Mouse (Mus musculus): ENCODE results near the gene Ssna1. TPM values are rescaled to one million over a fixed set of nuclear protein-coding genes. Genes with fewer than 3 reads are reported as not detected.

The Ssna1 gene
- total and polyA plus RNA-seq, 3 experiments, result 47.0 to 237 (median 100) TPM

DNA sequence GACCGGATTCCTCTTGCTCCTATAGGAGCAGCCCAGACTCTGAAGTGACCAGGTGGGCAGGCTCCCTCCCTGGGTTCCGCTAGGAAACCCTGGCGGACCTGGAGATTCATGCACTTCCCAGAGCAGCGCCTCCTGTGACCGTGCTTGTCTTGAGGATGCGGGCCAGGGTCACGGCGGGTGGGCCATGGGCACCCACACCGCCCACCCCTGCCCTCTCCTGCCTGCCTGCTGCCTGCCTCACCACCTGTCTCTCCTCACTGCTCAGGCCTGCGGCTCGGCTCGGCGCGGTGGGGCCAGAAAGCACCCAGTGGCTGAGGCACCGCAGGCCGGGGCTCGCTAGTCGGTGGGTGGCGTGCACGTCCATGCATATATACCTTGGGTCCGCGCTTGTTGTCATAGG, 38.7 kb upstream of the Ssna1 start:
- Histone ChIP-seq H3K4me3 (ENCODE audit: low read depth, low read length) (peak overlapping the region; percentile 56), H3K27me3 (ENCODE audit: insufficient read depth, low read length) (peaks cover 47% of the 10 kb centered on the region), H3K9me3 (replicated peaks) (no peaks in the 10 kb centered on the region), H3K36me3 (replicated peaks) (no peaks in the 10 kb centered on the region), H3K4me1 (ENCODE audit: insufficient read depth, low read depth, low read length) (peaks cover 10% of the 10 kb centered on the region)
- TF ChIP-seq GATA2 (IDR thresholded peaks at IDR 0.05; ENCODE audit: borderline replicate concordance, low read depth, low read length), result no peak
- no peak for TF ChIP-seq CTCF (IDR thresholded peaks at IDR 0.05; ENCODE audit: low read depth, low read length)
- no peak for TF ChIP-seq GATA1 (IDR thresholded peaks at IDR 0.05; ENCODE audit: borderline replicate concordance, low read length)
- no peak for DNase-seq (ENCODE audit: low spot score)
- no peak for ATAC-seq (ENCODE audit: extremely low read depth, insufficient number of reproducible peaks, low FRiP score, poor library complexity, severe bottlenecking)

DNA sequence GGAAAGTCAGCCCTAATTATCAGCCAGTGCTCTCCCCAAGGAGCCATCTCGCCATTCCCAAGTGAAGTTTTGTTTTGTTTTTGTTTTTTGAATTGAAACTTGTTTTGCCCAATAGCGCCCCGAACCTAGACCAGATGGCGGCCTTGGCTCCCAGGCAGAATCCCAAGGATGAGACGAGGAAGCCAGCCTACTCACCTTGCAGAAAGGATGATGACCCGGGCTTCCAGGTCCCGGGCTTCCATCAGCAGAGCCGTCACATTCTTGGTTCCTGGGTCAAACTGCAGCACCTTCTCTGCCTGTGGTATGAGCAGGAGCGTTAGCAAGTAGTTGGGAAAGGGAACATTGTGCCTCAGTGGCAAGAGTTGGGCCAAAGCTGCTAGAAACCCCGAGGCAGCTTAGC, 37.9 kb upstream of the Ssna1 start:
- Histone ChIP-seq H3K36me3 (replicated peaks) (no peaks in the 10 kb centered on the region), H3K9me3 (replicated peaks) (no peaks in the 10 kb centered on the region), H3K4me1 (ENCODE audit: insufficient read depth, low read depth, low read length) (peaks cover 10% of the 10 kb centered on the region), H3K4me3 (ENCODE audit: low read depth, low read length) (no peak overlapping the region), H3K27me3 (ENCODE audit: insufficient read depth, low read length) (peaks cover 53% of the 10 kb centered on the region)
- ATAC-seq (ENCODE audit: extremely low read depth, insufficient number of reproducible peaks, low FRiP score, poor library complexity, severe bottlenecking), result no peak
- no peak for TF ChIP-seq POLR2AphosphoS5 (IDR thresholded peaks at IDR 0.05; ENCODE audit: insufficient replicate concordance, low read depth, low read length)
- no peak for TF ChIP-seq TAL1 (conservative IDR thresholded peaks at IDR 0.05; ENCODE audit: low read depth, low read length)
- TF ChIP-seq CTCF (IDR thresholded peaks at IDR 0.05; ENCODE audit: low read depth, low read length), result no peak
- TF ChIP-seq GATA2 (IDR thresholded peaks at IDR 0.05; ENCODE audit: borderline replicate concordance, low read depth, low read length), result no peak
- no peak for TF ChIP-seq GATA1 (IDR thresholded peaks at IDR 0.05; ENCODE audit: borderline replicate concordance, low read length)
- DNase-seq (ENCODE audit: low spot score), result no peak

DNA sequence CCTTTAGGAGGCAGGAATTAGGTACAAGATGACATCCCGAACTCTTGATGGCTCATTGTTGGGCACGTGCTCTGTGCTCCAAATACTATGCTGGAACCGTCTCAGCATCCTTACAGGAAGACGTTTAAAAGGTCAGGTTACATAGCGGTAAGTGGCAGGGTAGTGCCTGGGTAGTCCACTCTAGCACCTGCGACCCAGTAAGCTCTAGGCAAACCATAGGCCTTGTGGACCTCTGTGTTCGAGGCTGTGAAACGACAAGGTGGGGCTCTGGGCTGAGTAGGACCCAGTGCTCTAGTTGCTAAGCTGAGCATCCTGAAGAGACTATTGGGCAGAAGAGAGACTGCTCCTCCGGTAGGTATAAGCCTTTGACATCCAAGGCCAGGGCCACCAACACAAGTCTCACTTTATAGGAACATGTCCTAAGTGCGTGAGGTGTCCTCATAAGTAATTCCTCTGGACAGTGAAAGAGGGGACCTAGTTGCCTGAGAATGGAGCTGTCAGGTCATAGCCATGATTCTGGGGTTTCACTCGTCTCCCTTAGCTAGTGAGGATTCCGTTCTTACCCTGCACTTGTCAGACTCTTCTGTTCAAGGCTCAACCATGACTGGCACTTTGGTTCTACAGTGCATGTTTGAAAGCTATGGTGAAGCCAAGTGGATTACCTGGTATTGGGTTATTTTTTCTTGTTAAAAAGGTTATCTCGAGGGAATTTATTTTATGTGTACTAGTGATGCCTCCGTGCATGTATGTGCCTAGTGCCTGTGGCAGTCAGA, 33.5 kb upstream of the Ssna1 start:
- Histone ChIP-seq H3K27me3 (ENCODE audit: insufficient read depth, low read length) (peaks cover 45% of the 10 kb centered on the region), H3K4me3 (ENCODE audit: low read depth, low read length) (no peak overlapping the region)

DNA sequence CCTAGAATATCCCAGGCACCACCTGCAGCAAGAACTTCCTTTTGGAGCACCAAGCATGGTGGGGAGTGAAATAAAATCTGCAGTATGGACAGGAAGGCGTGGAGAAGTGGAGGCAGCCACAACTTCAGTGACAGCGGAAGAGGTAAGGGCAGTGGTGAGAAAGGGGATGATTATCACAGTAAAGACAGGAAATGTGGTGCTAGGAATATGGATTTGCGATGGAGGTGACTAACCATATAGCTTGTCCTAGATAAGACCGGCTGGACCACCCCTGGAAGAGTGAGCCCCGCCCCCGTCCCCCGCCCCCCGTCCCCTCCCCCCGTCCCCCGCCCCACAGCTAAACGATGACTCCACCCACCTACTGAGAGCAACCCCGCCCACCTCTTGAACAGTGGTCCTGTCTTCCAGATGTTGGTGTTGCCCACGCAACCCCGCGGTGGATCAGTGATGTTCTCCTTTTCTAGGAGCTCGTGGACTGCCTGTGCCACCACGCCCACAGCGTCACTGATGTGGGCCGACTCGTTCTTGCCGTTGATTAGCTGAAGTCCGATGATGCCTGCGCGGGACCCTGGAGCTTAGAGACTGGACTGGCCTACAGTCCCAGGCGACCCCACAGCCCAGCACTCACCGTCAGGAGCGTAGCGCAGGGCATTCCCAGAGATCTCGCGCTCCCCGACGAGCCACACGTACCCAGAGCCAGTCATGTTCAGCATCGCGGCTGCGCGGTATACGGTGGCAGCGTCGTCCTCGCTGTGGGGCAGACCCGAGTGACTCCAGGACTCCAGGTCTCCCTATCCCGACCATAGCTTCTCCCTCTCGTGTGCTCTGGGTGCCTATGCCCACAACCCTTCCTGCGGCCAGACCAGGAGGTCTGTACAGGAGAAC, 32.7 kb upstream of the Ssna1 start:
- peaks cover 7% of the 10 kb centered on the region for H3K4me1 ChIP-seq (ENCODE audit: insufficient read depth, low read depth, low read length)
- TF ChIP-seq POLR2AphosphoS5 (IDR thresholded peaks at IDR 0.05; ENCODE audit: insufficient replicate concordance, low read depth, low read length) (no peak), GATA1 (IDR thresholded peaks at IDR 0.05; ENCODE audit: borderline replicate concordance, low read length) (no peak), CTCF (IDR thresholded peaks at IDR 0.05; ENCODE audit: low read depth, low read length) (no peak), TAL1 (conservative IDR thresholded peaks at IDR 0.05; ENCODE audit: low read depth, low read length) (no peak), GATA2 (IDR thresholded peaks at IDR 0.05; ENCODE audit: borderline replicate concordance, low read depth, low read length) (no peak)
- DNase-seq (ENCODE audit: low spot score) (no peak), ATAC-seq (ENCODE audit: extremely low read depth, insufficient number of reproducible peaks, low FRiP score, poor library complexity, severe bottlenecking) (no peak)
- no peaks in the 10 kb centered on the region for H3K36me3 ChIP-seq (replicated peaks)
- peaks cover 38% of the 10 kb centered on the region for H3K27me3 ChIP-seq (ENCODE audit: insufficient read depth, low read length)
- H3K9me3 ChIP-seq (replicated peaks), result no peaks in the 10 kb centered on the region
- H3K4me3 ChIP-seq (ENCODE audit: low read depth, low read length), result no peak overlapping the region

More for the DNA sequence above, 33.5 kb upstream of the Ssna1 start:
- TF ChIP-seq CTCF (IDR thresholded peaks at IDR 0.05; ENCODE audit: low read depth, low read length) (no peak), GATA2 (IDR thresholded peaks at IDR 0.05; ENCODE audit: borderline replicate concordance, low read depth, low read length) (no peak), TAL1 (conservative IDR thresholded peaks at IDR 0.05; ENCODE audit: low read depth, low read length) (no peak), GATA1 (IDR thresholded peaks at IDR 0.05; ENCODE audit: borderline replicate concordance, low read length) (no peak)
- ATAC-seq (ENCODE audit: extremely low read depth, insufficient number of reproducible peaks, low FRiP score, poor library complexity, severe bottlenecking), result no peak
- no peaks in the 10 kb centered on the region for H3K9me3 ChIP-seq (replicated peaks)
- H3K4me1 ChIP-seq (ENCODE audit: insufficient read depth, low read depth, low read length), result peaks cover 7% of the 10 kb centered on the region
- no peaks in the 10 kb centered on the region for H3K36me3 ChIP-seq (replicated peaks)
- no peak for DNase-seq (ENCODE audit: low spot score)

DNA sequence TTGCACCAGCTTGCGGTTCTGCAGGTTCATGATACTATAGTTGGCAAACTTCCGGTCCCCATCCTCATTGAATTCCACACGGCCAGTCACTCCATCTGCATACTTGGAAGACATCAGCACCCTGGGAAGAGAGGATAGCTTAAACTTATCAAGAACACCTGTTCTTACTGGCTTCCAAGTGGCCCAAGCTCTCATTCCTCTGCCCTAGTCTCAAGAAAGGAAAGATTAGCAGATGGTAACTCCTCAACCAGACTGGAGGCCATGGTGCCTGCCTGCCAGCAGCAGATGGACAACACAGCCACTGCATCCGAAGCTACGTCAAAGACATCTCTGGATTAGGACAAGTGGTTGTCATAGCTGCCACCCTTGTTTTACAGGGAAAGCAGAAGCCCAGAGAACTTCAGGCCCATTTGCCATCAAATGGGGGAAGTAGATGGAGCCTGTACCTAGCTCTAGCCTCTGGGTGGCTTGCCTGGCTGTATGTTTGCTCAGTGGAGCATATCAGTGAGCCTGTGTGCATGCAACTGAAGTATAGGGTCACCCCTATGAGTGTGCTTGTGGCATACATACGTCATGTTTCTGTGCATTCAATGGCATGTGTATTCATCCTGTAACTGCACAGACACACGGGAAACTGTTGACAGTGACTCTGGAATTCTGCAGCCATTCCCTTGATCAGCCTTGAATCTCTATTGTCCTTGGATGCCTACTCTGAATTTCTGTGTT, 31.9 kb upstream of the Ssna1 start:
- ATAC-seq (ENCODE audit: extremely low read depth, insufficient number of reproducible peaks, low FRiP score, poor library complexity, severe bottlenecking) (no peak), DNase-seq (ENCODE audit: low spot score) (no peak)
- H3K4me3 ChIP-seq (ENCODE audit: low read depth, low read length), result no peak overlapping the region

DNA sequence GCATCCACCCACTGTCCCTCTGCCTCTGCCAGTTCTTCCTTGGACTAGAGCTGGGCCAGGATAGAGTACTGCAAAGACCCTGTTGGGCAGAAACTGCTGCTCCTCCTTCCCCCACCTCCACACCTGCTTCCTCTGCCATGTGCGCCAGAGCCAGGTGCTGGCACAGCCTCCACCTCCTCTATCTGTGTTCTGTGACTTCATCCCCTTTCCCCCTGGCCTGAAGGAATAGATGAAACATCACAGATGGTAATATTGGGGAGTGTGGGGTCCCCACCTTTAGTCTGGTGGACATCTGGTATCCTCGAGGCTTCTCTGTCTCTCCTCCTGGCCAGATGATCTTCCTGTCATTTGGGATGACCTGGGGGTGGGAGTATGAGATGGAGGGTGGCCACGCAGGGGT, 31.2 kb upstream of the Ssna1 start:
- ATAC-seq (ENCODE audit: extremely low read depth, insufficient number of reproducible peaks, low FRiP score, poor library complexity, severe bottlenecking) (no peak), DNase-seq (ENCODE audit: low spot score) (no peak)
- Histone ChIP-seq H3K9me3 (replicated peaks) (no peaks in the 10 kb centered on the region), H3K27me3 (ENCODE audit: insufficient read depth, low read length) (peaks cover 37% of the 10 kb centered on the region), H3K36me3 (replicated peaks) (no peaks in the 10 kb centered on the region), H3K4me1 (ENCODE audit: insufficient read depth, low read depth, low read length) (peaks cover 7% of the 10 kb centered on the region), H3K4me3 (ENCODE audit: low read depth, low read length) (no peak overlapping the region)
- TF ChIP-seq POLR2AphosphoS5 (IDR thresholded peaks at IDR 0.05; ENCODE audit: insufficient replicate concordance, low read depth, low read length) (no peak), TAL1 (conservative IDR thresholded peaks at IDR 0.05; ENCODE audit: low read depth, low read length) (no peak), GATA2 (IDR thresholded peaks at IDR 0.05; ENCODE audit: borderline replicate concordance, low read depth, low read length) (no peak), GATA1 (IDR thresholded peaks at IDR 0.05; ENCODE audit: borderline replicate concordance, low read length) (no peak), CTCF (IDR thresholded peaks at IDR 0.05; ENCODE audit: low read depth, low read length) (no peak)

More for the DNA sequence above, 31.9 kb upstream of the Ssna1 start:
- H3K36me3 ChIP-seq (replicated peaks), result no peaks in the 10 kb centered on the region
- TF ChIP-seq GATA1 (IDR thresholded peaks at IDR 0.05; ENCODE audit: borderline replicate concordance, low read length), result no peak
- peaks cover 39% of the 10 kb centered on the region for H3K27me3 ChIP-seq (ENCODE audit: insufficient read depth, low read length)
- H3K4me1 ChIP-seq (ENCODE audit: insufficient read depth, low read depth, low read length), result peaks cover 7% of the 10 kb centered on the region
- H3K9me3 ChIP-seq (replicated peaks), result no peaks in the 10 kb centered on the region

Data from G1E (cell line).